Comparison of ENCODE assay signal across 14 mouse cellular contexts in the genomic region with DNA sequence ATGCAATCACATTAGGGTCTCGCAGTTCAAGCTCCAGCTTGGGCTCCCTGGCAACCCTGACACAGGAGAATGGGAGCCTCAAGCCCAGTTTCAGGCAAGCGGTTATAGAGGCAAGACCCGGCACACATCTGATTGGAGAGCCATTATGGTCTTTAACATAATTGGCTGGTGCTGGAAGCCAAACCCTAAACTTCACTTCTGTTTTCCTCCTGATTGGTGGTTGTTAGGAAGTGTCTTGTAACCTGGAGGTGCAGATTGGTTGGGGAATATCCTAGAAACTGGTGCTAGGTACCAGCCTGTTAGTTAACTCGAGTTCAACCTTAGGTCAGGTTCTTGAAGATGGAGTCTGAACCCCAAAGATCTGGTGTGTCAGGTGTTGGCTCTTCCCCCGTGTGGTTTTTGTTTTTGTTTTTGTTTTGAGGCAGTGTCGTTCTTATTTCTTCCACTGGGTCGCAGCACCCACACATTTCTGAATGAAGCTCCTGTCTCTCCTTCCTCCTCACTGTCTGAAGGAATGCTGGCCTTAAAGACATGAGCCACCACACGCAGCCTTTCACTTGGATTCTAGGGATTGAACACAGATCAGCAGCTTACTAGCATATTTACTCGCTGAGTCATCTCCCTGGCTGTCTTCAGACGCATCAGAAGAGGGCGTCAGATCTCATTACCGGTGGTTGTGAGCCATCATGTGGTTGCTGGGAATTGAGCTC. TPM values are rescaled to one million over a fixed set of nuclear protein-coding genes. Genes with fewer than 3 reads are reported as not detected.
DNase-seq lines count a peak whose midpoint lies in the region; TF ChIP-seq lines count a peak whose summit lies in the region.
"Had no signal": no experiment of that assay in that cellular context is flagged by ENCODE, and none has a peak within 500 bp of the region (broad histone marks: within the 10 kb centered on the region; RNA-seq: fewer than 3 reads in every experiment).

No protein-coding gene starts in this region.

- TF ChIP-seq CTCF in left cerebral cortex, adult 2 months (IDR thresholded peaks at IDR 0.05), result peak; percentile 11; the same call in 1 of the 2 replicates

- no peak overlapping the region for H3K4me3 ChIP-seq in left cerebral cortex, adult 2 months
- H3K4me3 ChIP-seq: limb, embryonic 15.5 days; neural tube, embryonic 13.5 days had no signal

- intact Hi-C loops in left cerebral cortex, adult 2 months (cut with DNase I), result loop anchor here (5.0 kb wide), 1 partner anchor 145 kb away; no protein-coding TSS in a partner anchor

- DNase-seq in left cerebral cortex, adult 2 months (ENCODE audit: extremely low spot score in 1 of 2, low spot score in 2 of 2), result no peak
- DNase-seq in left cerebral cortex, adult 11 months (ENCODE audit: low spot score), result no peak
- peak; percentile 75 for DNase-seq in ES-CJ7 (ENCODE audit: low read depth, low spot score)
- DNase-seq in Muller cell, postnatal 12 days (ENCODE audit: inconsistent ontology term), result peak; percentile 63
- peak; percentile 22 for DNase-seq in fibroblast of lung, adult 2 months (ENCODE audit: low read depth)
- DNase-seq in frontal cortex, postnatal 36 days (ENCODE audit: low spot score in 2 of 2), result no peak
- DNase-seq in adrenal gland, postnatal 10 days, result no peak
- DNase-seq: cerebellum, postnatal 10 days; heart, postnatal 4 days; kidney, adult 11 months; right cerebral cortex, postnatal 4 days; thymus, postnatal 14 days had no signal

- no peak overlapping the region for H3K27ac ChIP-seq in left cerebral cortex, adult 2 months
- H3K27ac ChIP-seq: limb, embryonic 15.5 days had no signal

RNA-seq across cellular contexts. Expression of gene Acacb, which starts 15.9 kb away (rescaled TPM):
- total RNA-seq in left cerebral cortex, adult 2 months (2021), result 1 to 10 TPM; 4.4 to 5.3 TPM
- total RNA-seq in adrenal gland, postnatal 10 days (2021), result 100 to 1,000 TPM; 113 to 138 TPM

RNA-seq across cellular contexts. Expression of gene Ung, which starts 32.1 kb away (rescaled TPM):
- total RNA-seq in left cerebral cortex, adult 2 months (2021), result 1 to 10 TPM; 2.6 to 3.1 TPM
- 10 to 100 TPM; 11.4 to 13.3 TPM for total RNA-seq in adrenal gland, postnatal 10 days (2021)

RNA-seq across cellular contexts. Expression of gene Alkbh2, which starts 34.2 kb away (rescaled TPM):
- total RNA-seq in left cerebral cortex, adult 2 months (2021), result 1 to 10 TPM; 5.9 to 7.2 TPM
- total RNA-seq in adrenal gland, postnatal 10 days (2021), result 1 to 10 TPM; 6.3 to 8.6 TPM

Comparison
In these comparisons a context has a peak if more than half of its experiments do, and no peak if none do; other contexts are left out.
1. DNase-seq: peak in ES-CJ7 (single experiment), Muller cell, postnatal 12 days (single experiment) and fibroblast of lung, adult 2 months (single experiment); none in left cerebral cortex, adult 2 months (0 of 2), left cerebral cortex, adult 11 months (single experiment), frontal cortex, postnatal 36 days (0 of 2) and adrenal gland, postnatal 10 days (single experiment).
2. RNA of gene Acacb, which starts 15.9 kb away (total RNA-seq): 113 to 138 TPM in adrenal gland, postnatal 10 days; 4.4 to 5.3 TPM in left cerebral cortex, adult 2 months; every median in the first group is over 10 times any median in the second.